Mouse (Mus musculus): ENCODE results near the gene Gemin4. TPM values are rescaled to one million over a fixed set of nuclear protein-coding genes. Genes with fewer than 3 reads are reported as not detected.

Gene Gemin4
- polyA plus RNA-seq, 1 experiment from 2014 or later, result 51.3 TPM

GRCm38 (mm10) chr11:76210228-76210985, 7.1 kb downstream of the Gemin4 start:
- Histone ChIP-seq H3K9me3 (replicated peaks) (no peaks in the 10 kb centered on the region), H3K4me1 (peaks cover 18% of the 10 kb centered on the region), H3K36me3 (peaks cover 94% of the 10 kb centered on the region), H3K4me3 (no peak overlapping the region), H3K27ac (replicated peaks) (no peak overlapping the region), H3K27me3 (ENCODE audit: low read depth, poor library complexity, severe bottlenecking) (peaks cover 29% of the 10 kb centered on the region)
- WGBS, result 94% methylated on average over 13 of the region's 13 CpGs
- no peak for DNase-seq (ENCODE audit: low spot score)

DNA sequence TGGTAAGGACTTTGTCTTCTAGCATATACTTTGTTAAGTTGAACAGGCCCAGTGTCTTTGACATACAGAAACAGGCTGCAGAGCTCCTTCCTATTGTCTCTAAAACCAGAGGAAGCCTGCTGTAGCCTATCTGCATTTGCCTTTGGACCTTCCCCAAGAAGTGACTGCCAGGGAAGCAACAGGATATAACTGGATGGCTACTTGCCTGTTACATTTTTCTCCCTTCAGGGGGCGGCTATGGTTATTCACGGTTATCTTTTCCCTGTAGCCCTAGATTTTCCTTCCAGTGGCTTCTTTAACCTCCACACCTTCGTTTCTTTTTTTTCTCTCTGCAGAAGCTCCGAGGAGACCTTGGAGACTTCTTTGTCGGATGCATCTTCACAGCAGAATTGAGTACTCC, 10.7 kb downstream of the Gemin4 start:
- no peak overlapping the region for H3K27ac ChIP-seq (replicated peaks)
- no peak overlapping the region for H3K4me3 ChIP-seq
- no peaks in the 10 kb centered on the region for H3K9me3 ChIP-seq (replicated peaks)
- peaks cover 16% of the 10 kb centered on the region for H3K27me3 ChIP-seq (ENCODE audit: low read depth, poor library complexity, severe bottlenecking)
- WGBS, result 91% methylated on average over 5 of the region's 5 CpGs
- DNase-seq (ENCODE audit: low spot score), result no peak
- peaks cover 74% of the 10 kb centered on the region for H3K36me3 ChIP-seq
- H3K4me1 ChIP-seq, result peaks cover 18% of the 10 kb centered on the region

DNA sequence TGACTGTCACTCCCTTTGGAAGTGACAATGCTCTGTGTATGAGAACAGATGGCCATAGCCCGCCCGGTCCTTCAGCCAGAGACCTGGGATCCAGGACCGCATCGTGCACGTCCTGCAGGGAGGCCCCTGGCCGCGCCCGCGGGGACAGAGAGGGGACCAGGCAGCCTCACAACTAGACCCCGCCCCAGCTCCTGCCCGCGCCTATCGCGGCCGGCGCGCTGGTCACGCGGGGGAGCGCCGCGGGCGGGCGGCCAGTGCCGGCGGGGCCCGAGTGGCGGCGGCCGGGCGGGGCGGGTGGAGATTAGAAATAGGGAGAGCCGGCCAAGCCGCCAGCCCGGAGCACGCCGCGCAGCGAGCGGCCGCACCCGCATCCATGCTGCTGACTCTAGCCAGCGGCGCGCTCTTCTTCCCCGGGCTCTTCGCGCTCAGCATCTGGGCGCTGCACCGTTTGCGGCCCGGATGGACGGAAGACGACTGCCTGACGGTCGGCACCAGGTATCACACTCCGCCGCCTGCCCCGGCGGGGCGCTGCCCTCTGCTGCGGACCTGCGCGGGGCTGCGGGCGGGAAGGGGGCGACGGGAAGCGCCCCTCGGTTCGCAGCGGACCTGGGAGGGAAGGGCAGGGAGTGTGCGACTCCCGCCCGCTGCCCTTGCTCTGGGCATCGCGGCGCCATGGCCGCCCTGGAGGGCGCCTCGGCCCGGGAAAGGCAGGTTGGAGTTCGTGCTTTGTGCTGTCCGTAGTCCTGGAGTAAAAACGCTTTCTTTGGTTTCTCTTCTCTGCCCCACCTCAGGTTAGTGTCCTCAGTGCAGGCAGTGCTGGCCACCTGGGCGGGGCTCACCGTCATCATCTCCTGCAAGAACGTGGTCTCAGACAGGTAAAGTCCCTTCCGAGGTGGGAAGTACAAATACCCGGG, 15.4 kb downstream of the Gemin4 start:
- Histone ChIP-seq H3K4me1 (peaks cover 26% of the 10 kb centered on the region), H3K27ac (replicated peaks) (peak overlapping the region; percentile 89), H3K9me3 (replicated peaks) (no peaks in the 10 kb centered on the region), H3K36me3 (peaks cover 27% of the 10 kb centered on the region), H3K27me3 (ENCODE audit: low read depth, poor library complexity, severe bottlenecking) (peaks cover 30% of the 10 kb centered on the region), H3K4me3 (peak overlapping the region; percentile 80)
- WGBS, result under 1% methylated on average over 90 of the region's 90 CpGs
- DNase-seq (ENCODE audit: low spot score), result peak; percentile 85

DNA sequence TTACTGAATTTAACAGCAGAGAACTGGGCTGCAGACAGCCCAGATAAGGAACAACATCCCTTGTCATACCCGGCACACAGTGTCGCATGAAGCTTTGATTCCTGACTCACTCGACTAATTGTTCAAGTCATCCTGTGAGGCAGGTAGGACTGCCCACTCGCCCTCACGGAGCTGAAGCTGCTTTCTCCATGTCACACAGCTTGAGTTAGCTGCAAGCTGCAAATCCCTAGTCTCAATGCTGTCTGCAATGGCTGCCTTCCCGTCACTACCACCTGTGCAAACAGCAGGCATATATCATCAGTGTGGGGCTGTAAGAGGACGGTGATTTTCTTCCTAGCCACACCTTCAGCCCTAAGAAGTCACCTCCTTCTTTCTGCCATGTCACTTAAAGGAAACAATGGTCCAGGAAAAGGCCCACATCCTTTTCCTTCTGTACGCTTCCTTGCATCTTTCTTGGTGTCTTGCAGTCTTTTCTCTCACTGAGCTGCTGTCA, 20.4 kb downstream of the Gemin4 start:
- no peak for DNase-seq (ENCODE audit: low spot score)
- H3K9me3 ChIP-seq (replicated peaks), result no peaks in the 10 kb centered on the region
- no peaks in the 10 kb centered on the region for H3K36me3 ChIP-seq
- peaks cover 15% of the 10 kb centered on the region for H3K4me1 ChIP-seq
- H3K4me3 ChIP-seq, result no peak overlapping the region
- H3K27me3 ChIP-seq (ENCODE audit: low read depth, poor library complexity, severe bottlenecking), result peaks cover 16% of the 10 kb centered on the region
- WGBS, result 51% methylated on average over 8 of the region's 8 CpGs
- H3K27ac ChIP-seq (replicated peaks), result no peak overlapping the region

- H3K36me3 ChIP-seq, result no peaks in the 10 kb centered on the region
- no peak for DNase-seq (ENCODE audit: low spot score)
- H3K27me3 ChIP-seq (ENCODE audit: low read depth, poor library complexity, severe bottlenecking), result peaks cover 15% of the 10 kb centered on the region
- H3K4me1 ChIP-seq, result peaks cover 10% of the 10 kb centered on the region
- WGBS, result 67% methylated on average over 8 of the region's 8 CpGs
- no peak overlapping the region for H3K4me3 ChIP-seq
- H3K9me3 ChIP-seq (replicated peaks), result no peaks in the 10 kb centered on the region
- H3K27ac ChIP-seq (replicated peaks), result no peak overlapping the region
Observed at GRCm38 (mm10) chr11:76196275-76196976, 21.0 kb downstream of the Gemin4 start.

- 85% methylated on average over 6 of the region's 6 CpGs for WGBS
- H3K9me3 ChIP-seq (replicated peaks), result no peaks in the 10 kb centered on the region
- H3K27me3 ChIP-seq (ENCODE audit: low read depth, poor library complexity, severe bottlenecking), result no peaks in the 10 kb centered on the region
- no peaks in the 10 kb centered on the region for H3K36me3 ChIP-seq
- DNase-seq (ENCODE audit: low spot score), result no peak
- H3K4me1 ChIP-seq, result no peaks in the 10 kb centered on the region
- H3K4me3 ChIP-seq, result no peak overlapping the region
- no peak overlapping the region for H3K27ac ChIP-seq (replicated peaks)
Observed at GRCm38 (mm10) chr11:76186908-76187307, 30.6 kb downstream of the Gemin4 start.

- Histone ChIP-seq H3K9me3 (replicated peaks) (no peaks in the 10 kb centered on the region), H3K4me3 (no peak overlapping the region), H3K27me3 (ENCODE audit: low read depth, poor library complexity, severe bottlenecking) (no peaks in the 10 kb centered on the region), H3K36me3 (no peaks in the 10 kb centered on the region), H3K27ac (replicated peaks) (no peak overlapping the region), H3K4me1 (peaks cover 12% of the 10 kb centered on the region)
- no peak for DNase-seq (ENCODE audit: low spot score)
- WGBS, result 91% methylated on average over 4 of the region's 4 CpGs
Observed at GRCm38 (mm10) chr11:76183745-76184144, 33.7 kb downstream of the Gemin4 start.

DNA sequence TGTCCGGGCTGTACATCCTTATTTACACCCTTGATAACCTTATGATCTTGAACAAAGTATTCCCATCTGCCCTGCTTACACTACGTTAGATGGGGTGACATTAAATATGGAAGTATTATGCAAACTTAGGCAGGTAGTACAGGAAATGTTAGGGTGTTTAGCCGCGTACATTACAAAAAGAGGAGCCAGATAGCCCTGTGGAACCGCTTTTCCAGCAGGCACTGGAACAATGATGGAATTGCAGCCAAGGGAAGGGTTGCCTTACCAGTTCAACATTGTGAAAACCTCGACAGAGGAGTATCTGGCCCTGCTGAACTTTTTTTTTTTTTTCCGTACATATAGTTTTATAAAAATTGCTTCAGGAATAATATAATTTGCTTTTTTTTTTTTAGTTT, 37.3 kb downstream of the Gemin4 start:
- Histone ChIP-seq H3K27ac (replicated peaks) (peak overlapping the region; percentile 85; the same call in 1 of the 2 replicates), H3K36me3 (no peaks in the 10 kb centered on the region), H3K9me3 (replicated peaks) (no peaks in the 10 kb centered on the region), H3K4me3 (peak overlapping the region; percentile 95), H3K4me1 (peaks cover 19% of the 10 kb centered on the region), H3K27me3 (ENCODE audit: low read depth, poor library complexity, severe bottlenecking) (no peaks in the 10 kb centered on the region)
- WGBS, result 23% methylated on average over 7 of the region's 7 CpGs
- no peak for DNase-seq (ENCODE audit: low spot score)

DNA sequence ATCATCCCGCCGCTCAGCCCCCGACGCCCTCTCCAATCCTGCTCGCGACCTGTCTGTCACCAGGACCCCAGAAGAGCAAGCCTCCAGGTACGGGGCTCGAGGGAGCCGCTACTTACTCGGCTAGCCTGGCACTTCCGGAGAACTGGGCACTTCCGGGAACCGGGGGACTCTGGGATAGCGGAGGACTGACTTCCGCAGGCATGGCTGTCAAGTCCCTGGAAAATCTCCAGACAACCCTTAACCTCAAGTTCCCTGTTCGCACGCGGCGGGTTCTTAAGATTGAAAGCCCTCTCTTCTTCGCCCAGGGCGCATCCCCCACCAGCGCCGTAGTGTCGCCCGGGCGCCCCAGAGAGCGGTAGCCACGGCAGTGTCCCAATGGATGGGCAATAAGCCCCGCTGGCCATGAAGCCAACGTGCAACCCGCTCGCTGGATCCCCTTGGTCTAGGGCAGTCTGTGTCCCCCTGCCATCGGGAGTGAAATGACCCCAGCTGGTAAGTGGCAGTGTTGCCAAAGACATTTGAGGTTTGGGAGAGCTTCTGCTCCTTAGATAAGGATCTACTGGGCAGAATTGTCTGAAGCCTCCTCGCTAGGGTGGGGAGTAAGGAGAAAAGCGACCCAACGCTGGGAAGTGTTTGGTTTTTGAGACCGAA, 37.8 kb downstream of the Gemin4 start, which contains the start of the genes Vps53 and Fam57a:
TSS of gene Vps53 (minus strand) at position 153 of the 651 bp plus-strand sequence.
TSS of gene Fam57a (plus strand) at position 177 of the 651 bp plus-strand sequence.
- DNase-seq (ENCODE audit: low spot score), result peak; percentile 87
- H3K36me3 ChIP-seq, result no peaks in the 10 kb centered on the region
- H3K4me3 ChIP-seq, result peak within 1 kb of the TSS; percentile 95
- no peaks in the 10 kb centered on the region for H3K27me3 ChIP-seq (ENCODE audit: low read depth, poor library complexity, severe bottlenecking)
- no peaks in the 10 kb centered on the region for H3K9me3 ChIP-seq (replicated peaks)
- WGBS, result under 1% methylated on average over 37 of the region's 37 CpGs
- H3K4me1 ChIP-seq, result peaks cover 19% of the 10 kb centered on the region
- H3K27ac ChIP-seq (replicated peaks), result peak within 1 kb of the TSS; percentile 85

- Histone ChIP-seq H3K36me3 (peaks cover 3% of the 10 kb centered on the region), H3K4me1 (peaks cover 19% of the 10 kb centered on the region), H3K27me3 (ENCODE audit: low read depth, poor library complexity, severe bottlenecking) (no peaks in the 10 kb centered on the region), H3K27ac (replicated peaks) (peak overlapping the region; percentile 85), H3K9me3 (replicated peaks) (no peaks in the 10 kb centered on the region), H3K4me3 (peak overlapping the region; percentile 95)
- peak; percentile 28 for DNase-seq (ENCODE audit: low spot score)
- 2% methylated on average over 28 of the region's 28 CpGs for WGBS
Observed at GRCm38 (mm10) chr11:76178726-76179494, 38.6 kb downstream of the Gemin4 start.

DNA sequence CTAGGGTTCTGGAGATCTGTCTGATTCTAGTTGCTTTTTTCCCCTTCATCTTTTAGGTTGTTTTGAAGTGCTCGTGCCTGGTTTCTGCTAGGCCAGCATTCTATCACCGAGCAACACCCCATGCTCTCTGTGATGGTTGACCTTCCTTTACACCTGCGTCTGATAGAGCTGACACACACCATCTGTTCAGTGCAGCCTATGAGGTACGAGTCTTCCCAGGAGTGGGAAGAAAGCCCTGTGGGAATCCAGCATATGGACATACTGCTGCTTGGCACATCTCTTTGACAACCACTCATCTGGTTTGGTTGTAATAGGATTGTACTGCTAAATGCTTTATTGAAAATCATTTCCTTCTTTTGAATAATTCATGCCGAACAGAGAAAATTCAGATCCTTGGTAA, 47.3 kb downstream of the Gemin4 start:
- no peak for DNase-seq (ENCODE audit: low spot score)
- no peaks in the 10 kb centered on the region for H3K27me3 ChIP-seq (ENCODE audit: low read depth, poor library complexity, severe bottlenecking)
- no peaks in the 10 kb centered on the region for H3K4me1 ChIP-seq
- H3K9me3 ChIP-seq (replicated peaks), result no peaks in the 10 kb centered on the region
- no peak overlapping the region for H3K4me3 ChIP-seq
- 84% methylated on average over 5 of the region's 5 CpGs for WGBS
- peaks cover 24% of the 10 kb centered on the region for H3K36me3 ChIP-seq
- H3K27ac ChIP-seq (replicated peaks), result no peak overlapping the region
